Mouse (Mus musculus) megakaryocyte progenitor cell, adult 5-6 weeks (primary cell): ENCODE data around the gene Hrh1. TPM values are rescaled to one million over a fixed set of nuclear protein-coding genes. Genes with fewer than 3 reads are reported as not detected.

Source experiments
- ATAC-seq: replicated peaks from 2 replicates; pipeline ENCODE4 v1.8.0; 2016; ENCODE audit warnings: mild to moderate bottlenecking, moderate TSS enrichment, inconsistent platforms; ENCODE audit not compliant: poor library complexity
- total RNA-seq, 2 experiments: library from RNA; stranded (forward) in 1 of 2; stranded (reverse) in 1 of 2; fragments of 157-497, 149-512 nt in 1 of 2; fragments of 200-1000 nt in 1 of 2; gene quantifications; 2 replicates each; pipeline versions ENCODE4 v1.2.3 to v1.2.4; 2015 to 2017

Hrh1 gene
- total RNA-seq (2015) (0.17 TPM in 1 of 2 replicates, not detected in the other), total RNA-seq (2017) (0.17 TPM in 1 of 2 replicates, not detected in the other)

- peak; percentile 37 for ATAC-seq
Measured at GRCm38 (mm10) chr6:114397691-114398217, at the start of gene Hrh1. TSS of gene Hrh1 (plus strand) at chr6:114397936.

- ATAC-seq, result no peak
Measured at GRCm38 (mm10) chr6:114354635-114355034, 43.1 kb upstream of the Hrh1 start.

GRCm38 (mm10) chr6:114358171-114358570 lies 39.6 kb upstream of the Hrh1 start:
- no peak for ATAC-seq

- peak; percentile 78 for ATAC-seq
Measured at GRCm38 (mm10) chr6:114362355-114362754, 35.4 kb upstream of the Hrh1 start.

- no peak for ATAC-seq
Measured at GRCm38 (mm10) chr6:114363740-114364139, 34.0 kb upstream of the Hrh1 start.

GRCm38 (mm10) chr6:114364734-114365133 lies 33.0 kb upstream of the Hrh1 start:
- peak; percentile 55 for ATAC-seq

GRCm38 (mm10) chr6:114366191-114366590 lies 31.5 kb upstream of the Hrh1 start:
- ATAC-seq, result no peak

- ATAC-seq, result no peak
Measured at GRCm38 (mm10) chr6:114367681-114368080, 30.1 kb upstream of the Hrh1 start.

GRCm38 (mm10) chr6:114368196-114368595 lies 29.5 kb upstream of the Hrh1 start:
- no peak for ATAC-seq

- ATAC-seq, result no peak
Measured at GRCm38 (mm10) chr6:114372741-114373140, 25.0 kb upstream of the Hrh1 start.

GRCm38 (mm10) chr6:114380872-114381271 lies 16.9 kb upstream of the Hrh1 start:
- no peak for ATAC-seq

GRCm38 (mm10) chr6:114387320-114387719 lies 10.4 kb upstream of the Hrh1 start:
- ATAC-seq, result no peak

GRCm38 (mm10) chr6:114387855-114388254 lies 9.9 kb upstream of the Hrh1 start:
- no peak for ATAC-seq

GRCm38 (mm10) chr6:114390129-114390528 lies 7.6 kb upstream of the Hrh1 start:
- no peak for ATAC-seq

- no peak for ATAC-seq
Measured at GRCm38 (mm10) chr6:114394982-114395381, 2.8 kb upstream of the Hrh1 start.

GRCm38 (mm10) chr6:114396605-114397004 lies 1.1 kb upstream of the Hrh1 start:
- ATAC-seq, result no peak

GRCm38 (mm10) chr6:114397280-114397679 lies 456 bp upstream of the Hrh1 start:
- ATAC-seq, result no peak

- ATAC-seq, result no peak
Measured at GRCm38 (mm10) chr6:114398626-114399025, 890 bp downstream of the Hrh1 start.

GRCm38 (mm10) chr6:114400387-114400786 lies 2.7 kb downstream of the Hrh1 start:
- ATAC-seq, result no peak

GRCm38 (mm10) chr6:114400841-114401240 lies 3.1 kb downstream of the Hrh1 start:
- no peak for ATAC-seq

GRCm38 (mm10) chr6:114402161-114402560 lies 4.4 kb downstream of the Hrh1 start:
- no peak for ATAC-seq

- no peak for ATAC-seq
Measured at GRCm38 (mm10) chr6:114403632-114404031, 5.9 kb downstream of the Hrh1 start.

GRCm38 (mm10) chr6:114404128-114404527 lies 6.4 kb downstream of the Hrh1 start:
- no peak for ATAC-seq
